Mouse (Mus musculus) midbrain, postnatal 0 days (tissue): Measurements from ENCODE around the gene Adh6a. TPM values are rescaled to one million over a fixed set of nuclear protein-coding genes. Genes with fewer than 3 reads are reported as not detected.

Experiments
- ATAC-seq: fragments of 200-750 bp; cut with Nextera tagmentation; 2 replicates; pipeline ENCODE4 v1.8.0; 2017; ENCODE audit warnings: moderate number of reproducible peaks, mild to moderate bottlenecking, moderate TSS enrichment, moderate library complexity; ENCODE audit not compliant: low FRiP score
- DNase-seq: peaks from one replicate; pipeline ENCODE4 v3.0.0-alpha.2; 2015; ENCODE audit warnings: low spot score
- H3K27ac ChIP-seq: fragments of 300-500 bp; sonication (generic); 2 replicates; pipeline ENCODE4 v1.5.1; 2014; ENCODE audit warnings: low read depth, mild to moderate bottlenecking, low read length, mixed read lengths
- H3K27me3 ChIP-seq: fragments of 300-500 bp; sonication (generic); 2 replicates; pipeline ENCODE4 v1.6.1; 2014; ENCODE audit warnings: low read length, control low read depth, mixed read lengths; ENCODE audit not compliant: insufficient read depth
- H3K36me3 ChIP-seq: fragments of 300-500 bp; sonication (generic); 2 replicates; pipeline ENCODE4 v1.6.1; 2014; ENCODE audit warnings: low read length, control low read depth, mixed read lengths; ENCODE audit not compliant: insufficient read depth
- H3K4me1 ChIP-seq: fragments of 300-500 bp; sonication (generic); 2 replicates; pipeline ENCODE4 v1.6.1; 2014; ENCODE audit warnings: mild to moderate bottlenecking, control low read depth, antibody characterized with exemption, low read length, mixed read lengths; ENCODE audit not compliant: insufficient read depth
- H3K4me2 ChIP-seq: fragments of 300-500 bp; sonication (generic); 2 replicates; pipeline ENCODE4 v1.6.1; 2014; ENCODE audit warnings: low read depth, mild to moderate bottlenecking, low read length, mixed read lengths; ENCODE audit not compliant: poor library complexity, severe bottlenecking
- H3K4me3 ChIP-seq: fragments of 300-500 bp; sonication (generic); 2 replicates; pipeline ENCODE4 v1.5.1; 2014; ENCODE audit warnings: low read depth, mild to moderate bottlenecking, low read length, moderate library complexity
- H3K9ac ChIP-seq: fragments of 300-500 bp; sonication (generic); replicated peaks from 2 replicates; pipeline ENCODE4 v1.6.1; 2014; ENCODE audit warnings: mild to moderate bottlenecking, low read length, moderate library complexity, mixed read lengths; ENCODE audit not compliant: poor library complexity, severe bottlenecking
- H3K9me3 ChIP-seq: fragments of 300-500 bp; sonication (generic); 2 replicates; pipeline ENCODE4 v1.6.1; 2016; ENCODE audit warnings: low read length, control low read depth
- CTCF ChIP-seq: IDR thresholded peaks from 2 replicates; pipeline ENCODE4 v1.5.1; 2016; ENCODE audit warnings: antibody characterized with exemption, mild to moderate bottlenecking
- WGBS: fragments of 180-500 bp; shearing (Covaris S2); extraction: QIAGEN DNeasy Blood & Tissue Kit; methylation state at CpG from one replicate; pipeline ENCODE4 v1.1.7; 2014; 5-methylcytosine and 5-hydroxymethylcytosine counted together
- polyA plus RNA-seq: library from polyadenylated mRNA; unstranded; fragments of >200 nt; fragmentation: Nextera tagmentation; extraction: Ambion mirVana; gene quantifications from 2 replicates; pipeline ENCODE4 v1.2.1, GENCODE M21; 2015
- total RNA-seq: library from RNA; depleted of rRNA; stranded (reverse); fragments of >200 nt; gene quantifications from 2 replicates; pipeline ENCODE4 v1.2.3, GENCODE M21; 2014

Gene Adh6a
- total and polyA plus RNA-seq, 2 experiments from 2014 or later = not detected

- H3K4me3 ChIP-seq = no peak overlapping the region
- no peak overlapping the region for H3K4me2 ChIP-seq
- no peaks in the 10 kb centered on the region for H3K36me3 ChIP-seq
- no peak overlapping the region for H3K27ac ChIP-seq
- WGBS = 59% methylated on average over 9 of the region's 9 CpGs
- H3K9ac ChIP-seq = no peak overlapping the region
- ATAC-seq = no peak
- no peaks in the 10 kb centered on the region for H3K27me3 ChIP-seq
- no peak for TF ChIP-seq CTCF
- DNase-seq = no peak
- H3K4me1 ChIP-seq = no peaks in the 10 kb centered on the region
- no peaks in the 10 kb centered on the region for H3K9me3 ChIP-seq
Observed at GRCm38 (mm10) chr3:138282556-138282955, 30.5 kb upstream of the Adh6a start.

GRCm38 (mm10) chr3:138283831-138284230 is 29.3 kb upstream of the Adh6a start:
- 96% methylated on average over 1 of the region's 1 CpGs for WGBS
- Histone ChIP-seq H3K27me3 (no peaks in the 10 kb centered on the region), H3K4me3 (no peak overlapping the region), H3K4me2 (no peak overlapping the region), H3K27ac (no peak overlapping the region), H3K9me3 (no peaks in the 10 kb centered on the region), H3K9ac (no peak overlapping the region), H3K36me3 (no peaks in the 10 kb centered on the region), H3K4me1 (no peaks in the 10 kb centered on the region)
- no peak for DNase-seq
- TF ChIP-seq CTCF = no peak
- ATAC-seq = no peak

DNA sequence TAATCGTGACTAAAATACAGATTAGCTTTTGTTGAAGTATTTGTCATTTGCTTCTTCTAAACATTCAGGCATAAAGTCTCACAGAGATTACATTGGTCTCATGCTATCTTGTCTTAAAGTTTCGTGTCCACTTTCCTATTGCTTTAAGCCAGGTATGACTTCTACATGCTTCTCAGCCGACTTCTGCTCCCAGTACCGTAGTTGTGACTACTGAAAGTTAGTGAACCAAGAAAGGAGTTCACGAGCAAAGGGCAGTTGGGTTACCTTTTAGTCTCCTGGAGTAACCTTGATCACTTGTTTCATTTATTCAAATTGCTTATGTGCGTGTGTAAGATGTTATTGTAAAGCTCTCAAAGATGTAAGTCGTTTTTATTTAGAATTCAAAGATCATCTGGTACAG is 27.1 kb upstream of the Adh6a start:
- ATAC-seq (no peak), DNase-seq (no peak)
- H3K36me3 ChIP-seq = no peaks in the 10 kb centered on the region
- no peaks in the 10 kb centered on the region for H3K4me1 ChIP-seq
- H3K9me3 ChIP-seq = no peaks in the 10 kb centered on the region
- WGBS = 88% methylated on average over 7 of the region's 7 CpGs
- no peaks in the 10 kb centered on the region for H3K27me3 ChIP-seq
- H3K27ac ChIP-seq = no peak overlapping the region
- H3K4me3 ChIP-seq = no peak overlapping the region
- H3K9ac ChIP-seq = no peak overlapping the region
- no peak overlapping the region for H3K4me2 ChIP-seq
- no peak for TF ChIP-seq CTCF

DNA sequence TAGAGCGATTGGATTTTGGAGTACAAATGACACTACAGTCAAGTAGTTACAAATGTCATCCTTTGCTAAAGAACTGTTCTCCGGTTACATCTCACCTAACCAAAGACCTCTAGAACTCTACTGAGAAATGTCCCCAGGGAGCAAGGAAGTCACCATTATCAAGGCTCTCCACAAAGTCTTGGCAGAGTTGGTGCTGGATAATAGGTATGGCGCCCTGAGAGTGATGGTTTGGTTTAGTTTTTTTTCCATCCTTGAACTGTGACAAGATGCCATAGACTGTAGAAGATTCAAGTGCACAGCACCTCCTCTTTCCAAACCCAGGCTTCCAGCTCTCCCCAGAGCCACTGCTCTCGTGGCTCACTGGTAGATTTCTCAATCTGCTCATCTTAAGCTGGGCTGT is 25.4 kb upstream of the Adh6a start:
- no peaks in the 10 kb centered on the region for H3K9me3 ChIP-seq
- no peaks in the 10 kb centered on the region for H3K27me3 ChIP-seq
- no peak overlapping the region for H3K4me2 ChIP-seq
- H3K36me3 ChIP-seq = no peaks in the 10 kb centered on the region
- H3K4me3 ChIP-seq = no peak overlapping the region
- no peak for ATAC-seq
- no peak overlapping the region for H3K9ac ChIP-seq
- H3K4me1 ChIP-seq = no peaks in the 10 kb centered on the region
- H3K27ac ChIP-seq = no peak overlapping the region
- DNase-seq = no peak
- WGBS = 94% methylated on average over 4 of the region's 4 CpGs
- TF ChIP-seq CTCF = no peak

- no peak overlapping the region for H3K4me2 ChIP-seq
- H3K4me1 ChIP-seq = no peaks in the 10 kb centered on the region
- no peak overlapping the region for H3K9ac ChIP-seq
- no peak overlapping the region for H3K27ac ChIP-seq
- TF ChIP-seq CTCF = no peak
- H3K4me3 ChIP-seq = no peak overlapping the region
- H3K9me3 ChIP-seq = no peaks in the 10 kb centered on the region
- DNase-seq (no peak), ATAC-seq (no peak)
- H3K27me3 ChIP-seq = no peaks in the 10 kb centered on the region
- H3K36me3 ChIP-seq = no peaks in the 10 kb centered on the region
- WGBS = 66% methylated on average over 2 of the region's 2 CpGs
Observed at GRCm38 (mm10) chr3:138290672-138291071, 22.4 kb upstream of the Adh6a start.

- no peak overlapping the region for H3K9ac ChIP-seq
- H3K27me3 ChIP-seq = no peaks in the 10 kb centered on the region
- H3K27ac ChIP-seq = no peak overlapping the region
- TF ChIP-seq CTCF = no peak
- no peaks in the 10 kb centered on the region for H3K4me1 ChIP-seq
- H3K9me3 ChIP-seq = no peaks in the 10 kb centered on the region
- ATAC-seq (no peak), DNase-seq (no peak)
- no peaks in the 10 kb centered on the region for H3K36me3 ChIP-seq
- WGBS = 92% methylated on average over 4 of the region's 4 CpGs
- no peak overlapping the region for H3K4me2 ChIP-seq
- no peak overlapping the region for H3K4me3 ChIP-seq
Observed at GRCm38 (mm10) chr3:138291529-138292117, 21.5 kb upstream of the Adh6a start.
